Mouse (Mus musculus): Measurements from ENCODE around the gene Arhgap8. TPM values are rescaled to one million over a fixed set of nuclear protein-coding genes. Genes with fewer than 3 reads are reported as not detected.

The Arhgap8 gene
- polyA plus RNA-seq, 1 experiment from 2014 or later, result 3.5 TPM

GRCm38 (mm10) chr15:84681455-84682193 lies 38.2 kb upstream of the Arhgap8 start:
- H3K4me3 ChIP-seq, result peak overlapping the region; percentile 75
- H3K4me1 ChIP-seq (replicated peaks), result peaks cover 37% of the 10 kb centered on the region
- H3K9ac ChIP-seq, result peak overlapping the region; percentile 78
- peak; percentile 46 for ATAC-seq (replicated peaks; ENCODE audit: insufficient number of reproducible peaks, insufficient read depth, low FRiP score, low read depth)
- no peaks in the 10 kb centered on the region for H3K36me3 ChIP-seq
- H3K4me2 ChIP-seq, result peak overlapping the region; percentile 94
- under 1% methylated on average over 28 of the region's 31 CpGs for WGBS
- peak overlapping the region; percentile 71 for H3K27ac ChIP-seq
- H3K9me3 ChIP-seq (replicated peaks), result no peaks in the 10 kb centered on the region
- H3K27me3 ChIP-seq, result no peaks in the 10 kb centered on the region

GRCm38 (mm10) chr15:84682206-84682605 lies 37.6 kb upstream of the Arhgap8 start:
- Histone ChIP-seq H3K4me3 (peak overlapping the region; percentile 75), H3K4me2 (peak overlapping the region; percentile 94), H3K27me3 (no peaks in the 10 kb centered on the region), H3K4me1 (replicated peaks) (peaks cover 40% of the 10 kb centered on the region), H3K9ac (0 out of 2 replicates have a peak overlapping the region, but pooled peaks have one; percentile 13), H3K27ac (peak overlapping the region; percentile 71), H3K9me3 (replicated peaks) (no peaks in the 10 kb centered on the region), H3K36me3 (no peaks in the 10 kb centered on the region)
- 63% methylated on average over 3 of the region's 3 CpGs for WGBS
- ATAC-seq (replicated peaks; ENCODE audit: insufficient number of reproducible peaks, insufficient read depth, low FRiP score, low read depth), result no peak

GRCm38 (mm10) chr15:84682821-84683220 lies 37.0 kb upstream of the Arhgap8 start:
- H3K27me3 ChIP-seq, result no peaks in the 10 kb centered on the region
- no peak overlapping the region for H3K27ac ChIP-seq
- H3K4me1 ChIP-seq (replicated peaks), result peaks cover 46% of the 10 kb centered on the region
- H3K4me3 ChIP-seq, result no peak overlapping the region
- ATAC-seq (replicated peaks; ENCODE audit: insufficient number of reproducible peaks, insufficient read depth, low FRiP score, low read depth), result no peak
- peak overlapping the region; percentile 94 for H3K4me2 ChIP-seq
- H3K9ac ChIP-seq, result no peak overlapping the region
- WGBS, result 83% methylated on average over 5 of the region's 5 CpGs
- no peaks in the 10 kb centered on the region for H3K9me3 ChIP-seq (replicated peaks)
- H3K36me3 ChIP-seq, result no peaks in the 10 kb centered on the region

GRCm38 (mm10) chr15:84684520-84684919 lies 35.3 kb upstream of the Arhgap8 start:
- Histone ChIP-seq H3K9ac (no peak overlapping the region), H3K4me1 (replicated peaks) (peaks cover 49% of the 10 kb centered on the region)
- 78% methylated on average over 5 of the region's 5 CpGs for WGBS

GRCm38 (mm10) chr15:84685417-84685816 lies 34.4 kb upstream of the Arhgap8 start:
- Histone ChIP-seq H3K9ac (no peak overlapping the region), H3K27ac (no peak overlapping the region), H3K4me2 (no peak overlapping the region), H3K27me3 (no peaks in the 10 kb centered on the region), H3K9me3 (replicated peaks) (no peaks in the 10 kb centered on the region), H3K4me1 (replicated peaks) (peaks cover 47% of the 10 kb centered on the region), H3K4me3 (no peak overlapping the region), H3K36me3 (peaks cover 16% of the 10 kb centered on the region; the same call in 1 of the 2 replicates)
- 33% methylated on average over 3 of the region's 3 CpGs for WGBS
- no peak for ATAC-seq (replicated peaks; ENCODE audit: insufficient number of reproducible peaks, insufficient read depth, low FRiP score, low read depth)

More at GRCm38 (mm10) chr15:84684520-84684919, 35.3 kb upstream of the Arhgap8 start:
- Histone ChIP-seq H3K4me2 (no peak overlapping the region), H3K4me3 (no peak overlapping the region), H3K27ac (no peak overlapping the region), H3K36me3 (0 out of 2 replicates have a peak, but pooled peaks cover 7% of the 10 kb centered on the region), H3K9me3 (replicated peaks) (no peaks in the 10 kb centered on the region), H3K27me3 (no peaks in the 10 kb centered on the region)
- ATAC-seq (replicated peaks; ENCODE audit: insufficient number of reproducible peaks, insufficient read depth, low FRiP score, low read depth), result no peak

- Histone ChIP-seq H3K4me3 (no peak overlapping the region), H3K27ac (peak overlapping the region; percentile 48; the same call in 1 of the 2 replicates), H3K4me2 (no peak overlapping the region), H3K9me3 (replicated peaks) (no peaks in the 10 kb centered on the region), H3K27me3 (no peaks in the 10 kb centered on the region), H3K9ac (no peak overlapping the region), H3K4me1 (replicated peaks) (peaks cover 26% of the 10 kb centered on the region), H3K36me3 (peaks cover 22% of the 10 kb centered on the region)
- WGBS, result 65% methylated on average over 14 of the region's 14 CpGs
- ATAC-seq (replicated peaks; ENCODE audit: insufficient number of reproducible peaks, insufficient read depth, low FRiP score, low read depth), result no peak
Measured at GRCm38 (mm10) chr15:84687904-84688303, 31.9 kb upstream of the Arhgap8 start.

GRCm38 (mm10) chr15:84689356-84689755 lies 30.5 kb upstream of the Arhgap8 start:
- whole genome bisulfite sequencing, result 77% methylated on average over 6 of the region's 6 CpGs

GRCm38 (mm10) chr15:84691513-84691912 lies 28.3 kb upstream of the Arhgap8 start:
- Histone ChIP-seq H3K36me3 (peaks cover 26% of the 10 kb centered on the region), H3K4me2 (no peak overlapping the region), H3K4me1 (replicated peaks) (peaks cover 19% of the 10 kb centered on the region), H3K27ac (no peak overlapping the region), H3K9me3 (replicated peaks) (no peaks in the 10 kb centered on the region), H3K27me3 (no peaks in the 10 kb centered on the region), H3K9ac (no peak overlapping the region), H3K4me3 (no peak overlapping the region)
- ATAC-seq (replicated peaks; ENCODE audit: insufficient number of reproducible peaks, insufficient read depth, low FRiP score, low read depth), result no peak
- WGBS, result 92% methylated on average over 6 of the region's 6 CpGs

More at GRCm38 (mm10) chr15:84689356-84689755, 30.5 kb upstream of the Arhgap8 start:
- no peak overlapping the region for H3K4me3 ChIP-seq
- peaks cover 20% of the 10 kb centered on the region for H3K4me1 ChIP-seq (replicated peaks)
- no peak overlapping the region for H3K4me2 ChIP-seq
- H3K9me3 ChIP-seq (replicated peaks), result no peaks in the 10 kb centered on the region
- no peak overlapping the region for H3K27ac ChIP-seq
- H3K9ac ChIP-seq, result no peak overlapping the region
- no peak for ATAC-seq (replicated peaks; ENCODE audit: insufficient number of reproducible peaks, insufficient read depth, low FRiP score, low read depth)
- H3K36me3 ChIP-seq, result peaks cover 26% of the 10 kb centered on the region
- no peaks in the 10 kb centered on the region for H3K27me3 ChIP-seq

GRCm38 (mm10) chr15:84692645-84693044 lies 27.2 kb upstream of the Arhgap8 start:
- ATAC-seq (replicated peaks; ENCODE audit: insufficient number of reproducible peaks, insufficient read depth, low FRiP score, low read depth), result no peak

GRCm38 (mm10) chr15:84696021-84696420 lies 23.8 kb upstream of the Arhgap8 start:
- peaks cover 6% of the 10 kb centered on the region; the same call in 1 of the 2 replicates for H3K36me3 ChIP-seq
- H3K4me1 ChIP-seq (replicated peaks), result peaks cover 21% of the 10 kb centered on the region
- H3K27me3 ChIP-seq, result no peaks in the 10 kb centered on the region
- H3K9me3 ChIP-seq (replicated peaks), result no peaks in the 10 kb centered on the region
- WGBS, result 62% methylated on average over 4 of the region's 4 CpGs
- ATAC-seq (replicated peaks; ENCODE audit: insufficient number of reproducible peaks, insufficient read depth, low FRiP score, low read depth), result no peak
- H3K9ac ChIP-seq, result no peak overlapping the region
- H3K4me2 ChIP-seq, result no peak overlapping the region
- no peak overlapping the region for H3K27ac ChIP-seq
- no peak overlapping the region for H3K4me3 ChIP-seq

More at GRCm38 (mm10) chr15:84692645-84693044, 27.2 kb upstream of the Arhgap8 start:
- H3K27ac ChIP-seq, result no peak overlapping the region
- no peaks in the 10 kb centered on the region for H3K9me3 ChIP-seq (replicated peaks)
- no peaks in the 10 kb centered on the region for H3K27me3 ChIP-seq
- 86% methylated on average over 7 of the region's 7 CpGs for WGBS
- H3K4me1 ChIP-seq (replicated peaks), result peaks cover 22% of the 10 kb centered on the region
- H3K4me2 ChIP-seq, result no peak overlapping the region
- H3K4me3 ChIP-seq, result no peak overlapping the region
- H3K36me3 ChIP-seq, result peaks cover 26% of the 10 kb centered on the region
- no peak overlapping the region for H3K9ac ChIP-seq

GRCm38 (mm10) chr15:84697611-84698011 lies 22.2 kb upstream of the Arhgap8 start:
- Histone ChIP-seq H3K9me3 (replicated peaks) (no peaks in the 10 kb centered on the region), H3K9ac (no peak overlapping the region), H3K4me2 (no peak overlapping the region), H3K27ac (no peak overlapping the region), H3K4me1 (replicated peaks) (peaks cover 21% of the 10 kb centered on the region), H3K36me3 (0 out of 2 replicates have a peak, but pooled peaks cover 5% of the 10 kb centered on the region), H3K27me3 (no peaks in the 10 kb centered on the region), H3K4me3 (no peak overlapping the region)
- whole genome bisulfite sequencing, result 69% methylated on average over 11 of the region's 11 CpGs
- no peak; the same call in 1 of the 2 replicates for ATAC-seq (replicated peaks; ENCODE audit: insufficient number of reproducible peaks, insufficient read depth, low FRiP score, low read depth)
